ENCODE assay signal across 20 mouse cellular contexts in the genomic region with DNA sequence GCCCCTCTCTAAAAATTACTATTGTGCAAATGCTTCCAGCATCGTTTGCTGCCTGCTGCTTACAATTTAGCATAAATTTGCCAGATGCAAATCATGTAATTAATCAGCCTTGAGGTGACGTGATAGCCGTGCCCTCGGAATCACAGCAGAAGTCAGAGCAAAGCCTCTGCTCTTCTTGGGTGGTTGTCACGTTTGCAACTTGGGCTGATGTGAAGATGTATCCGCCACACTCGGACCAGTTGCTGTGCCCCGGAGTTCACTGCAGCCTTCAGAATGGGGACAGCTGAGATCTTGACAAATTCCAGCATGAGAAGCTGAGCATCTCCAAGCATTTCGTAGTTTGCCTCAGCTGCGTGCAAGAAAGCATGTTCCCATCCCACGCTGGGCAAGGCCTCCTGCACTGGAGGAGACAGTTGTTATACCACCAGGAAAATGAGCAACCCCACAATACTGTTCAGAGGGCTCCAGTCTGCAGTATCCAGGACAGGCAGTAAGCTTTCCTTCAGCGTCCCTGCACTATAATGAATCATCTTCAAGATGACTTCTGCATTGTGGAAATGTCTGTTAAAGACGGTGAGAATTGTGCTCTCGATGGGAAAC.
DNase-seq lines count a peak whose midpoint lies in the region; ATAC-seq and TF ChIP-seq lines count a peak whose summit lies in the region.
"Had no signal": no experiment of that assay in that cellular context is flagged by ENCODE, and none has a peak within 500 bp of the region (broad histone marks: within the 10 kb centered on the region; RNA-seq: fewer than 3 reads in every experiment).

No protein-coding gene starts in this region.

- H3K4me3 ChIP-seq in forebrain, postnatal 0 days (ENCODE audit: low read depth, low read length), result no peak overlapping the region
- H3K4me3 ChIP-seq in forebrain, embryonic 12.5 days (replicated peaks), result no peak overlapping the region
- H3K4me3 ChIP-seq in kidney, embryonic 15.5 days (replicated peaks), result no peak overlapping the region
- H3K4me3 ChIP-seq in limb, embryonic 10.5 days, result no peak overlapping the region
- H3K4me3 ChIP-seq: embryonic facial prominence, embryonic 15.5 days; forebrain, embryonic 10.5 days; heart, embryonic 12.5 days; limb, embryonic 15.5 days; lung, embryonic 15.5 days; midbrain, embryonic 15.5 days had no signal

- no peak overlapping the region; the same call in 1 of the 2 replicates for H3K9ac ChIP-seq in forebrain, postnatal 0 days
- H3K9ac ChIP-seq in forebrain, embryonic 12.5 days, result no peak overlapping the region
- no peak overlapping the region for H3K9ac ChIP-seq in kidney, embryonic 15.5 days
- H3K9ac ChIP-seq: embryonic facial prominence, embryonic 15.5 days; heart, embryonic 12.5 days; limb, embryonic 15.5 days; lung, embryonic 15.5 days; midbrain, embryonic 15.5 days had no signal

- H3K4me1 ChIP-seq in forebrain, postnatal 0 days (ENCODE audit: insufficient read depth), result no peaks in the 10 kb centered on the region
- peaks cover 28% of the 10 kb centered on the region for H3K4me1 ChIP-seq in forebrain, embryonic 12.5 days
- peaks cover 62% of the 10 kb centered on the region for H3K4me1 ChIP-seq in kidney, embryonic 15.5 days
- H3K4me1 ChIP-seq in limb, embryonic 10.5 days, result peaks cover 37% of the 10 kb centered on the region
- H3K4me1 ChIP-seq: limb, embryonic 15.5 days had no signal

- no peak overlapping the region for H3K27ac ChIP-seq in forebrain, postnatal 0 days (ENCODE audit: low read depth, low read length)
- no peak overlapping the region for H3K27ac ChIP-seq in forebrain, embryonic 12.5 days
- H3K27ac ChIP-seq in kidney, embryonic 15.5 days, result no peak overlapping the region
- H3K27ac ChIP-seq in limb, embryonic 10.5 days, result peak overlapping the region; percentile 50; the same call in 1 of the 2 replicates
- H3K27ac ChIP-seq: embryonic facial prominence, embryonic 15.5 days; forebrain, embryonic 10.5 days; limb, embryonic 15.5 days; lung, embryonic 15.5 days; midbrain, embryonic 15.5 days had no signal

- H3K36me3 ChIP-seq in forebrain, postnatal 0 days (ENCODE audit: insufficient read depth), result no peaks in the 10 kb centered on the region
- H3K36me3 ChIP-seq in forebrain, embryonic 12.5 days (replicated peaks), result no peaks in the 10 kb centered on the region
- H3K36me3 ChIP-seq in kidney, embryonic 15.5 days, result no peaks in the 10 kb centered on the region
- no peaks in the 10 kb centered on the region for H3K36me3 ChIP-seq in limb, embryonic 10.5 days
- H3K36me3 ChIP-seq: embryonic facial prominence, embryonic 15.5 days; forebrain, embryonic 10.5 days; heart, embryonic 12.5 days; limb, embryonic 15.5 days; lung, embryonic 15.5 days; midbrain, embryonic 15.5 days had no signal

- 42% methylated on average over 14 of the region's 14 CpGs for WGBS in forebrain, postnatal 0 days
- 36% methylated on average over 14 of the region's 14 CpGs for WGBS in forebrain, embryonic 12.5 days
- 46% methylated on average over 14 of the region's 14 CpGs for WGBS in kidney, embryonic 15.5 days
- 39% methylated on average over 14 of the region's 14 CpGs for WGBS in limb, embryonic 10.5 days

- H3K4me2 ChIP-seq in forebrain, postnatal 0 days (ENCODE audit: low read depth), result no peak overlapping the region
- H3K4me2 ChIP-seq in forebrain, embryonic 12.5 days, result no peak overlapping the region
- no peak overlapping the region for H3K4me2 ChIP-seq in kidney, embryonic 15.5 days
- H3K4me2 ChIP-seq: embryonic facial prominence, embryonic 15.5 days; heart, embryonic 12.5 days; limb, embryonic 15.5 days; lung, embryonic 15.5 days; midbrain, embryonic 15.5 days had no signal

- no peaks in the 10 kb centered on the region for H3K9me3 ChIP-seq in forebrain, postnatal 0 days (ENCODE audit: low read length)
- no peaks in the 10 kb centered on the region for H3K9me3 ChIP-seq in forebrain, embryonic 12.5 days
- H3K9me3 ChIP-seq in kidney, embryonic 15.5 days (replicated peaks), result no peaks in the 10 kb centered on the region
- no peaks in the 10 kb centered on the region for H3K9me3 ChIP-seq in limb, embryonic 10.5 days (replicated peaks)
- H3K9me3 ChIP-seq: embryonic facial prominence, embryonic 15.5 days; forebrain, embryonic 10.5 days; heart, embryonic 12.5 days; limb, embryonic 15.5 days; lung, embryonic 15.5 days; midbrain, embryonic 15.5 days had no signal

- no peak for TF ChIP-seq CTCF in forebrain, postnatal 0 days (IDR thresholded peaks at IDR 0.05; ENCODE audit: low read depth)

- ATAC-seq in forebrain, postnatal 0 days, result no peak; the same call in 1 of the 2 replicates
- ATAC-seq in forebrain, embryonic 12.5 days (ENCODE audit: low FRiP score), result no peak
- no peak for ATAC-seq in kidney, embryonic 15.5 days (replicated peaks; ENCODE audit: low FRiP score)
- ATAC-seq: midbrain, embryonic 15.5 days had no signal

- peak; percentile 16 for DNase-seq in forebrain, postnatal 0 days
- DNase-seq in kidney, postnatal 14 days, result peak; percentile 27
- DNase-seq in brain, adult 2 months (ENCODE audit: low read depth, low spot score), result peak; percentile 70
- DNase-seq in limb, embryonic 10.5 days (ENCODE audit: low spot score), result no peak
- no peak for DNase-seq in layer of hippocampus, adult 8-10 months (ENCODE audit: low spot score in 2 of 2)
- no peak for DNase-seq in Muller cell, postnatal 12 days (ENCODE audit: inconsistent ontology term)
- DNase-seq: adrenal gland, adult 2 months; cerebellum, adult 11-12 months; heart, postnatal 4 days; right cerebral cortex, postnatal 25 days; thymus, postnatal 4 days had no signal

- H3K27me3 ChIP-seq in forebrain, postnatal 0 days (ENCODE audit: insufficient read depth, low read length), result no peaks in the 10 kb centered on the region
- H3K27me3 ChIP-seq in forebrain, embryonic 12.5 days, result peaks cover 57% of the 10 kb centered on the region
- H3K27me3 ChIP-seq in kidney, embryonic 15.5 days, result peaks cover 17% of the 10 kb centered on the region; the same call in 1 of the 2 replicates
- H3K27me3 ChIP-seq in limb, embryonic 10.5 days (ENCODE audit: low read depth, poor library complexity, severe bottlenecking), result 0 out of 2 replicates have a peak, but pooled peaks cover 11% of the 10 kb centered on the region
- H3K27me3 ChIP-seq: CH12.LX; embryonic facial prominence, embryonic 15.5 days; heart, embryonic 12.5 days; limb, embryonic 15.5 days; lung, embryonic 15.5 days had no signal

Comparison
In these comparisons a context has a peak if more than half of its experiments do, and no peak if none do; other contexts are left out.
1. DNase-seq: peak in forebrain, postnatal 0 days (single experiment), kidney, postnatal 14 days (single experiment) and brain, adult 2 months (single experiment); none in limb, embryonic 10.5 days (single experiment), layer of hippocampus, adult 8-10 months (0 of 2) and Muller cell, postnatal 12 days (single experiment).